Mouse (Mus musculus): ENCODE measurements around the gene Sdk2. TPM values are rescaled to one million over a fixed set of nuclear protein-coding genes. Genes with fewer than 3 reads are reported as not detected.

The Sdk2 gene
- polyA plus RNA-seq, 1 experiment from 2014 or later, result 5.0 TPM

DNA sequence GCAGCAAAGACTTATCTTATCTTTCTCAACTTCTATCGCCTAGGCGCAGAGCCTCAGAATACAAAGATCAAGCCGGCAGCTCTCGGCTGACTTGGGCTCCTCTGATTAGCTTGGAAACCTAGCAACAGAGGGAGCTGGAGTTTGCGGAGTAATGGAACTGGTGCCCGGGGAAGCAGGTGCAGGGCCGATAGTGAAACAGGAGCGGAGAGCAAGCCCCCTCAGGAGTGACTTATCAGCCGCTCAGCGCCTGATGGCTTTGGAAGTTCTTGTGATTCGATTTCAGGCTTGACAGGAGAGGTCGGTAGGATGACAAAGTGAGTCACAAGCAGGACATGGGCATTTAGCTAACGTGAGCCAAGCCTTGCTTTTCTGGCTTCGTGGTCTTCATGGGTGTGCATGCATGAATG is 267.8 kb downstream of the Sdk2 start:
- H3K36me3 ChIP-seq, result 0 out of 2 replicates have a peak, but pooled peaks cover 9% of the 10 kb centered on the region
- no peak overlapping the region for H3K4me2 ChIP-seq (replicated peaks)
- H3K9me3 ChIP-seq, result no peaks in the 10 kb centered on the region
- no peak for ATAC-seq
- H3K4me1 ChIP-seq (replicated peaks), result peaks cover 39% of the 10 kb centered on the region
- no peak overlapping the region for H3K9ac ChIP-seq (replicated peaks)
- 0 out of 2 replicates have a peak, but pooled peaks cover 3% of the 10 kb centered on the region for H3K27me3 ChIP-seq
- 0 out of 2 replicates have a peak overlapping the region, but pooled peaks have one; percentile 20 for H3K27ac ChIP-seq
- H3K4me3 ChIP-seq (replicated peaks), result no peak overlapping the region
- WGBS, result 34% methylated on average over 14 of the region's 14 CpGs

DNA sequence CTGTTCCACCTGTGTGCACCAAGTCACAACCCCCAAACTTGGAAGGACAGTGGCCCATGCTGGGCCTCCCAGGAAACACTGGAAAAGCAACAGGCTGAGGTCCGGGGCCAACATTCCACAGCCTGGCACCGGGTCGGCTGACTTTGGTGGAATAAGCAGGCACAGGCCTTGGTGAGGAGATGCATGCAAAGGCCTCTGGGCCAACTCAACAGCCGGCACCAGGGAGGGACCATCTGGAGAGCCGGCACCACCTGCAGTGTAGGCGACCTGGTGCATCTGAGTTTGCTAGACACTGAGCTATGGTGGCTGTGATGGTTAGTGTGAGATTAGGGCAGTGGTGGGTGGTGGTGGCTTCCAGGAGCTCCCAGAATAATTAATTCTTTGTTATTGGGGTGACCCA is 268.8 kb downstream of the Sdk2 start:
- Histone ChIP-seq H3K4me2 (replicated peaks) (no peak overlapping the region), H3K4me1 (replicated peaks) (peaks cover 39% of the 10 kb centered on the region), H3K4me3 (replicated peaks) (no peak overlapping the region), H3K36me3 (peaks cover 14% of the 10 kb centered on the region; the same call in 1 of the 2 replicates), H3K9ac (replicated peaks) (no peak overlapping the region), H3K27me3 (0 out of 2 replicates have a peak, but pooled peaks cover 3% of the 10 kb centered on the region), H3K9me3 (no peaks in the 10 kb centered on the region), H3K27ac (peak overlapping the region; percentile 65)
- no peak for ATAC-seq
- WGBS, result 82% methylated on average over 6 of the region's 6 CpGs

GRCm38 (mm10) chr11:113797014-113797983 is 269.5 kb downstream of the Sdk2 start:
- Histone ChIP-seq H3K27me3 (0 out of 2 replicates have a peak, but pooled peaks cover 3% of the 10 kb centered on the region), H3K4me3 (replicated peaks) (no peak overlapping the region), H3K9me3 (no peaks in the 10 kb centered on the region), H3K4me1 (replicated peaks) (peaks cover 43% of the 10 kb centered on the region), H3K36me3 (peaks cover 18% of the 10 kb centered on the region), H3K9ac (replicated peaks) (peak overlapping the region; percentile 39; the same call in 1 of the 2 replicates), H3K27ac (peak overlapping the region; percentile 65), H3K4me2 (replicated peaks) (no peak overlapping the region)
- ATAC-seq, result peak; percentile 35
- WGBS, result 52% methylated on average over 19 of the region's 19 CpGs

DNA sequence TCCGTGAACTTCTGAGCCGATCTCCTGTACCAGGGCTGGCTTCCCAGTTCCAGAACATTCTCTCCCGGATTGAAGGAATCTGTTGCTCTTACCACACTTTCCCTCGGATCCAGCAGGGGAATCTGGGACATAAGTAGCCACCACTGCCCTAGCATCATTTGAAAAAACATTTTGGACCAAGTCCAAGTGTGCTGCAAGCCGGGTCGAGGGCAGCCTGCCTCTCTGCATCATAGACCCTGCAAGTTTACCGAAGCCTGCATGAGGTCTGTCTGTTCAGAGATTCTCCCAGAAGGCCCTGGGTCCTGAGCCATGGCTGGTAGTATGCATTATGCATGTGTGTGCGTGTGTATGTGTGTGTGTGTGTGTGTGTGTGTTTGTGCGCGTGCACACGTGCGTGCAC is 271.0 kb downstream of the Sdk2 start:
- ATAC-seq, result no peak
- Histone ChIP-seq H3K4me1 (replicated peaks) (peaks cover 53% of the 10 kb centered on the region), H3K4me3 (replicated peaks) (no peak overlapping the region), H3K36me3 (peaks cover 15% of the 10 kb centered on the region), H3K27ac (no peak overlapping the region), H3K4me2 (replicated peaks) (no peak overlapping the region), H3K9me3 (no peaks in the 10 kb centered on the region), H3K27me3 (no peaks in the 10 kb centered on the region), H3K9ac (replicated peaks) (no peak overlapping the region)
- WGBS, result 82% methylated on average over 12 of the region's 12 CpGs

DNA sequence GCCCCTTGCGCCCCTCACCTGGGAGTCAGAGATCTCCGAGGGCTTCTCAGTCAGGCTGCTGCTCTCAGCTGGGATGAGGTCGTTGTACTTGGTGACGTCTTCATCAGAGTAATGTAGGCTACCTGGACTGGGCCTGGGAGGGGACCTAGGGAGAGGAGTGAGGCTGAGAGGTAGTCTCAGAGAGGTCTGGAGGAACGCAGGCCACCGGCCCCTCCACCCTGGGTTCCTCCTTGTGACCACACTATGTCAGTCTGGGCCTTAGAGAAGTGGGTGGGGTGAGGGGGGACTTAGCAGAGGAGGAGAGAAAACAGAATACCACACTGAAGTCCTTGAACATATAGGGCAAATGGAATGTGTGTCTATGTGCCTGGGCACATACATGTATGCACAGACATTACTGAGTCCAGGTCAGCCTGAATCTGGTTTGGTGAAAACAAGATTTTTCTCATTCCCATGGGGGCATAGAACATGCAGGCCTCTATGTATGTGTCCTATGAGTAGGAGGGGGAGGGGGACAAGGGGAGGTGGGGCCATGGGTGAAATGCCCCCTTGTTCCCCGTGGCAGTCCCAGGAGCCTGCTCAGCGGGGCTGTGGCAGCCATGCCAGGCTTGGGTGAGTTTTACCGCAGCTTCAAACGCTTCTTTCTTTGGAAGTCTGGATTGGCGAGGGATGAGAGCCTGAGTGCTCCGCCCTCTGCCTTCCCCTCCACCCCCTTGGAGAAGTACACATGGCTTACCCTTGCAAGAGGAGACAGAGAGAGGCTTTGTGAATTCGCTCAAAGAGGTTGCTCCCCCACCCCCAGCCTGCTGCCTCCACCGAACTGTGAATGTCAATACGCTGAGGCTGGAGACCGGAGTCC is 275.3 kb downstream of the Sdk2 start:
- peak; percentile 78 for ATAC-seq
- 25% methylated on average over 16 of the region's 16 CpGs for WGBS
- Histone ChIP-seq H3K9ac (replicated peaks) (no peak overlapping the region), H3K27ac (peak overlapping the region; percentile 77), H3K9me3 (no peaks in the 10 kb centered on the region), H3K4me1 (replicated peaks) (peaks cover 55% of the 10 kb centered on the region), H3K4me2 (replicated peaks) (no peak overlapping the region), H3K27me3 (no peaks in the 10 kb centered on the region), H3K4me3 (replicated peaks) (no peak overlapping the region), H3K36me3 (peaks cover 13% of the 10 kb centered on the region)

DNA sequence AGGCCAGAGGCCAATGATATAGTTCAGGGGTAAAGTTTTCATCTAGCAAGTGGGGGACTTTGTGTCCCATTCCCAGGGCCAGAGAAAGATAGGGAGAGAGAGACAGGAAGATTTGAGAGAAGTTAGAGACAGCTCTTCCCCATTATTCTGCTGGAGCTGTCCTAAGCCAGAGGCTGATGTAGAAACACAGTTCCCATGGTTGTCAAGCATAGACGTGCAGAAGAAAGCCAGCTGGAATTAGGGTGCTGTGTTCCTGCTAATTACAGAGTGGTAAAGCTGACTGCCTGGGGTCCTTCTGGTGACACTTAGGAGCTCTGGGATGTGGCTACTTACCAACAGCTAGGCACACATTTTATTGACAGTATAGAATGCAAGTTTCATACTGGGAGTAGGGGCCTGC is 277.7 kb downstream of the Sdk2 start:
- Histone ChIP-seq H3K4me3 (replicated peaks) (no peak overlapping the region), H3K36me3 (peaks cover 9% of the 10 kb centered on the region), H3K27ac (no peak overlapping the region), H3K27me3 (no peaks in the 10 kb centered on the region), H3K4me2 (replicated peaks) (no peak overlapping the region), H3K9me3 (no peaks in the 10 kb centered on the region), H3K4me1 (replicated peaks) (peaks cover 72% of the 10 kb centered on the region), H3K9ac (replicated peaks) (no peak overlapping the region)
- 47% methylated on average over 1 of the region's 1 CpGs for WGBS
- no peak for ATAC-seq

- Histone ChIP-seq H3K9me3 (no peaks in the 10 kb centered on the region), H3K9ac (replicated peaks) (no peak overlapping the region), H3K27ac (no peak overlapping the region), H3K4me2 (replicated peaks) (no peak overlapping the region), H3K36me3 (peaks cover 7% of the 10 kb centered on the region), H3K4me1 (replicated peaks) (peaks cover 72% of the 10 kb centered on the region), H3K4me3 (replicated peaks) (no peak overlapping the region), H3K27me3 (no peaks in the 10 kb centered on the region)
- no peak for ATAC-seq
- WGBS, result 82% methylated on average over 2 of the region's 2 CpGs
Observed at GRCm38 (mm10) chr11:113788183-113788789, 278.6 kb downstream of the Sdk2 start.

DNA sequence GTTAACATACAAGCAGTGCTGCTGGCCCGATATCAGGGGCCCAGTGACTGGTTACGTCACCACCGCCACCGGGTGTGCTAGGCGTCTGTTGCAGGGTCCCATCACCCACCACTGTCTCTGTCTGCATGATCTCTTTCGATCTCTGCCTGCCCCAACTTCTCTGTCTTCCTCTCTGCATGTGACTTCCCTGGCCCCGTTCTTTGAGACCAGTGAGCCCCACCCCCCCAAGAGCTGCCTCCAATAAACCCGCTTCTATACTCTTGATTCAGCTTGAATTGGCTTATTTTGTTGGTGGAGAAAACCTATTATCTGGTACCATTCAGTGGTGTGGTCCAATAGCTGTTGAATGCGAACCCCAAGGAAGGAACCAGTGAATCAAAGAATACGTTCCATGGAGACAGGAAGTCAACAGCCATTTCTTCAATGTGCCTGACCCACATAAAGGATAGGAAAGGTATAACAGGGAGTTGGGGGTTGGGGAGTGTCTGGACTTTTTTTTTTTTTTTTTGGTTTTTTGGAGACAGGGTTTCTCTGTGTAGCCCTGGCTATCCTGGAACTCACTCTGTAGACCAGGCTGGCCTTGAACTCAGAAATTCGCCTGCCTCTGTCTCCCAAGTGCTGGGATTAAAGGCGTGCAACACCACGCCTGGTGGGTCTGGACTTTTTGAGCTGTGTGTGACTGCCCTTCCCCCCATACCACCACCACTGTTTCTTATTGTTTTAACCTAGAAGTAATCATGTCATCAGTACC is 279.2 kb downstream of the Sdk2 start:
- peaks cover 70% of the 10 kb centered on the region for H3K4me1 ChIP-seq (replicated peaks)
- no peak overlapping the region for H3K4me3 ChIP-seq (replicated peaks)
- no peaks in the 10 kb centered on the region for H3K9me3 ChIP-seq
- peak overlapping the region; percentile 97 for H3K27ac ChIP-seq
- H3K36me3 ChIP-seq, result peaks cover 2% of the 10 kb centered on the region; the same call in 1 of the 2 replicates
- no peak for ATAC-seq
- no peaks in the 10 kb centered on the region for H3K27me3 ChIP-seq
- H3K9ac ChIP-seq (replicated peaks), result no peak overlapping the region
- 74% methylated on average over 13 of the region's 13 CpGs for WGBS
- no peak overlapping the region for H3K4me2 ChIP-seq (replicated peaks)

GRCm38 (mm10) chr11:113787009-113787408 is 279.8 kb downstream of the Sdk2 start:
- H3K4me2 ChIP-seq (replicated peaks), result peak overlapping the region; percentile 54
- H3K27me3 ChIP-seq, result no peaks in the 10 kb centered on the region
- H3K4me1 ChIP-seq (replicated peaks), result peaks cover 70% of the 10 kb centered on the region
- peak overlapping the region; percentile 97 for H3K27ac ChIP-seq
- no peaks in the 10 kb centered on the region for H3K36me3 ChIP-seq
- H3K9me3 ChIP-seq, result no peaks in the 10 kb centered on the region
- H3K9ac ChIP-seq (replicated peaks), result no peak overlapping the region
- H3K4me3 ChIP-seq (replicated peaks), result no peak overlapping the region
- 88% methylated on average over 11 of the region's 11 CpGs for WGBS
- no peak for ATAC-seq

DNA sequence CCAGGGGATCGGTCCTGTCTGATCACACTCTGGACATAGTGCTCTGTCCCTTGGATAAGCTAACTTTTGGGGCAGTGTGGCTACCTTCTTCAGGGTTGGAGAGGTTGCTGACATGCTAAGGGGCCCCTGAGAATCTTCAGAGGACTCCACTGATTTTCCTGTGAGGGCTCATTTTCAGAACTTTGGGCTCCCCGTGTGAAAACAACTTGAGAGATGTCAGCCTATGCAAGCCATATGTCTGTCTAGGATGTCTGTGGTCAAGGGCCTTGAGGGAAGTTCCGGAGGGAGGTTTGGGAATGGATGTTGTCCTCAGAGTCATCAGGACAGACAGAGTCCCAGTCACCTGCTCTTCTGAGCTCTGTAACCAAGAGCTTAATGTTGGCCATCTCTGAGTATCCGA is 280.5 kb downstream of the Sdk2 start:
- WGBS, result 40% methylated on average over 4 of the region's 4 CpGs
- peak overlapping the region; percentile 29 for H3K4me3 ChIP-seq (replicated peaks)

More for the DNA sequence above, 280.5 kb downstream of the Sdk2 start:
- Histone ChIP-seq H3K4me1 (replicated peaks) (peaks cover 66% of the 10 kb centered on the region), H3K27ac (peak overlapping the region; percentile 97), H3K4me2 (replicated peaks) (peak overlapping the region; percentile 54), H3K9me3 (no peaks in the 10 kb centered on the region), H3K27me3 (no peaks in the 10 kb centered on the region), H3K9ac (replicated peaks) (peak overlapping the region; percentile 63), H3K36me3 (no peaks in the 10 kb centered on the region)
- ATAC-seq, result no peak

All from midbrain, embryonic 13.5 days (tissue).